Mouse (Mus musculus): Measurements from ENCODE around the gene Birc2. TPM values are rescaled to one million over a fixed set of nuclear protein-coding genes. Genes with fewer than 3 reads are reported as not detected.
A peak's percentile ranks its signal among the peaks of the same experiment; 100 is the strongest.

Gene Birc2
- polyA plus RNA-seq, 1 experiment from 2014 or later = 57.8 TPM

GRCm38 (mm10) chr9:7793561-7793960 lies 43.3 kb downstream of the Birc2 start:
- Histone ChIP-seq H3K27me3 (replicated peaks; ENCODE audit: control insufficient read depth, insufficient read depth, low read length) (no peaks in the 10 kb centered on the region), H3K4me2 (ENCODE audit: low read length) (no peak overlapping the region), H3K36me3 (ENCODE audit: control insufficient read depth, insufficient read depth) (peaks cover 6% of the 10 kb centered on the region; the same call in 1 of the 2 replicates), H3K9me3 (ENCODE audit: control insufficient read depth, low read length) (no peaks in the 10 kb centered on the region), H3K27ac (ENCODE audit: low read length) (no peak overlapping the region), H3K4me1 (replicated peaks; ENCODE audit: control insufficient read depth, insufficient read depth, low read length) (no peaks in the 10 kb centered on the region), H3K4me3 (replicated peaks; ENCODE audit: low read length) (no peak overlapping the region), H3K9ac (replicated peaks; ENCODE audit: low read depth, low read length) (no peak overlapping the region)
- ATAC-seq = no peak
- 89% methylated on average over 2 of the region's 2 CpGs for WGBS

- Histone ChIP-seq H3K4me2 (ENCODE audit: low read length) (no peak overlapping the region), H3K27me3 (replicated peaks; ENCODE audit: control insufficient read depth, insufficient read depth, low read length) (no peaks in the 10 kb centered on the region), H3K4me3 (replicated peaks; ENCODE audit: low read length) (no peak overlapping the region), H3K36me3 (ENCODE audit: control insufficient read depth, insufficient read depth) (peaks cover 6% of the 10 kb centered on the region; the same call in 1 of the 2 replicates), H3K27ac (ENCODE audit: low read length) (no peak overlapping the region), H3K9me3 (ENCODE audit: control insufficient read depth, low read length) (no peaks in the 10 kb centered on the region), H3K4me1 (replicated peaks; ENCODE audit: control insufficient read depth, insufficient read depth, low read length) (no peaks in the 10 kb centered on the region), H3K9ac (replicated peaks; ENCODE audit: low read depth, low read length) (no peak overlapping the region)
- no peak for ATAC-seq
- WGBS = 94% methylated on average over 11 of the region's 11 CpGs
Measured at GRCm38 (mm10) chr9:7790580-7791084, 46.2 kb downstream of the Birc2 start.

GRCm38 (mm10) chr9:7789764-7790575 lies 46.9 kb downstream of the Birc2 start:
- Histone ChIP-seq H3K4me3 (replicated peaks; ENCODE audit: low read length) (no peak overlapping the region), H3K36me3 (ENCODE audit: control insufficient read depth, insufficient read depth) (peaks cover 6% of the 10 kb centered on the region; the same call in 1 of the 2 replicates), H3K4me2 (ENCODE audit: low read length) (no peak overlapping the region), H3K27ac (ENCODE audit: low read length) (no peak overlapping the region), H3K4me1 (replicated peaks; ENCODE audit: control insufficient read depth, insufficient read depth, low read length) (peaks cover 2% of the 10 kb centered on the region), H3K9me3 (ENCODE audit: control insufficient read depth, low read length) (no peaks in the 10 kb centered on the region), H3K9ac (replicated peaks; ENCODE audit: low read depth, low read length) (no peak overlapping the region), H3K27me3 (replicated peaks; ENCODE audit: control insufficient read depth, insufficient read depth, low read length) (no peaks in the 10 kb centered on the region)
- no peak for ATAC-seq
- 88% methylated on average over 8 of the region's 8 CpGs for WGBS

- H3K27me3 ChIP-seq (replicated peaks; ENCODE audit: control insufficient read depth, insufficient read depth, low read length) = no peaks in the 10 kb centered on the region
- H3K4me2 ChIP-seq (ENCODE audit: low read length) = no peak overlapping the region
- ATAC-seq = no peak
- H3K4me1 ChIP-seq (replicated peaks; ENCODE audit: control insufficient read depth, insufficient read depth, low read length) = peaks cover 15% of the 10 kb centered on the region
- no peak overlapping the region for H3K27ac ChIP-seq (ENCODE audit: low read length)
- H3K9me3 ChIP-seq (ENCODE audit: control insufficient read depth, low read length) = no peaks in the 10 kb centered on the region
- H3K36me3 ChIP-seq (ENCODE audit: control insufficient read depth, insufficient read depth) = 0 out of 2 replicates have a peak, but pooled peaks cover 3% of the 10 kb centered on the region
- 90% methylated on average over 6 of the region's 6 CpGs for WGBS
- no peak overlapping the region for H3K9ac ChIP-seq (replicated peaks; ENCODE audit: low read depth, low read length)
- H3K4me3 ChIP-seq (replicated peaks; ENCODE audit: low read length) = no peak overlapping the region
Measured at GRCm38 (mm10) chr9:7788411-7788810, 48.5 kb downstream of the Birc2 start.

GRCm38 (mm10) chr9:7786086-7786485 lies 50.8 kb downstream of the Birc2 start:
- ATAC-seq = no peak
- no peak overlapping the region for H3K27ac ChIP-seq (ENCODE audit: low read length)
- H3K9ac ChIP-seq (replicated peaks; ENCODE audit: low read depth, low read length) = no peak overlapping the region
- H3K27me3 ChIP-seq (replicated peaks; ENCODE audit: control insufficient read depth, insufficient read depth, low read length) = no peaks in the 10 kb centered on the region
- WGBS = 90% methylated on average over 7 of the region's 7 CpGs
- H3K36me3 ChIP-seq (ENCODE audit: control insufficient read depth, insufficient read depth) = no peaks in the 10 kb centered on the region
- no peak overlapping the region for H3K4me3 ChIP-seq (replicated peaks; ENCODE audit: low read length)
- H3K4me2 ChIP-seq (ENCODE audit: low read length) = no peak overlapping the region
- H3K4me1 ChIP-seq (replicated peaks; ENCODE audit: control insufficient read depth, insufficient read depth, low read length) = peaks cover 15% of the 10 kb centered on the region
- no peaks in the 10 kb centered on the region for H3K9me3 ChIP-seq (ENCODE audit: control insufficient read depth, low read length)

- H3K27me3 ChIP-seq (replicated peaks; ENCODE audit: control insufficient read depth, insufficient read depth, low read length) = no peaks in the 10 kb centered on the region
- H3K4me1 ChIP-seq (replicated peaks; ENCODE audit: control insufficient read depth, insufficient read depth, low read length) = peaks cover 15% of the 10 kb centered on the region
- no peak overlapping the region for H3K4me3 ChIP-seq (replicated peaks; ENCODE audit: low read length)
- H3K9ac ChIP-seq (replicated peaks; ENCODE audit: low read depth, low read length) = no peak overlapping the region
- no peak overlapping the region for H3K4me2 ChIP-seq (ENCODE audit: low read length)
- H3K9me3 ChIP-seq (ENCODE audit: control insufficient read depth, low read length) = no peaks in the 10 kb centered on the region
- no peak for ATAC-seq
- H3K36me3 ChIP-seq (ENCODE audit: control insufficient read depth, insufficient read depth) = no peaks in the 10 kb centered on the region
- 90% methylated on average over 3 of the region's 3 CpGs for WGBS
- no peak overlapping the region for H3K27ac ChIP-seq (ENCODE audit: low read length)
Measured at GRCm38 (mm10) chr9:7785396-7785795, 51.5 kb downstream of the Birc2 start.

- Histone ChIP-seq H3K4me3 (replicated peaks; ENCODE audit: low read length) (no peak overlapping the region), H3K27me3 (replicated peaks; ENCODE audit: control insufficient read depth, insufficient read depth, low read length) (no peaks in the 10 kb centered on the region), H3K4me1 (replicated peaks; ENCODE audit: control insufficient read depth, insufficient read depth, low read length) (peaks cover 15% of the 10 kb centered on the region), H3K4me2 (ENCODE audit: low read length) (no peak overlapping the region), H3K36me3 (ENCODE audit: control insufficient read depth, insufficient read depth) (no peaks in the 10 kb centered on the region), H3K9ac (replicated peaks; ENCODE audit: low read depth, low read length) (no peak overlapping the region), H3K27ac (ENCODE audit: low read length) (peak overlapping the region; percentile 34), H3K9me3 (ENCODE audit: control insufficient read depth, low read length) (no peaks in the 10 kb centered on the region)
- peak; percentile 72 for ATAC-seq
- 32% methylated on average over 1 of the region's 1 CpGs for whole genome bisulfite sequencing
Measured at GRCm38 (mm10) chr9:7784615-7785012, 52.2 kb downstream of the Birc2 start.

- peak; percentile 37; the same call in 1 of the 2 replicates for ATAC-seq
- WGBS = 77% methylated on average over 15 of the region's 15 CpGs
- Histone ChIP-seq H3K4me1 (replicated peaks; ENCODE audit: control insufficient read depth, insufficient read depth, low read length) (peaks cover 15% of the 10 kb centered on the region), H3K27ac (ENCODE audit: low read length) (peak overlapping the region; percentile 51), H3K9me3 (ENCODE audit: control insufficient read depth, low read length) (no peaks in the 10 kb centered on the region), H3K27me3 (replicated peaks; ENCODE audit: control insufficient read depth, insufficient read depth, low read length) (no peaks in the 10 kb centered on the region), H3K9ac (replicated peaks; ENCODE audit: low read depth, low read length) (no peak overlapping the region), H3K36me3 (ENCODE audit: control insufficient read depth, insufficient read depth) (no peaks in the 10 kb centered on the region), H3K4me3 (replicated peaks; ENCODE audit: low read length) (no peak overlapping the region), H3K4me2 (ENCODE audit: low read length) (no peak overlapping the region)
Measured at GRCm38 (mm10) chr9:7783823-7784614, 52.8 kb downstream of the Birc2 start.
